Mouse (Mus musculus) lung, adult 2 months (tissue): ENCODE data around the gene Rab13.

Source experiments
- CTCF ChIP-seq: fragments of 200-500 bp; IDR thresholded peaks from 2 replicates; pipeline ENCODE4 v1.5.1; 2011; ENCODE audit warnings: mild to moderate bottlenecking, low read length, control low read depth; ENCODE audit not compliant: insufficient read depth
- POLR2A ChIP-seq: fragments of 200-500 bp; IDR thresholded peaks from 2 replicates; pipeline ENCODE4 v1.6.1; 2011; ENCODE audit warnings: low read depth, mild to moderate bottlenecking, control low read depth, low read length, borderline replicate concordance; ENCODE audit errors: extremely low read depth

DNA sequence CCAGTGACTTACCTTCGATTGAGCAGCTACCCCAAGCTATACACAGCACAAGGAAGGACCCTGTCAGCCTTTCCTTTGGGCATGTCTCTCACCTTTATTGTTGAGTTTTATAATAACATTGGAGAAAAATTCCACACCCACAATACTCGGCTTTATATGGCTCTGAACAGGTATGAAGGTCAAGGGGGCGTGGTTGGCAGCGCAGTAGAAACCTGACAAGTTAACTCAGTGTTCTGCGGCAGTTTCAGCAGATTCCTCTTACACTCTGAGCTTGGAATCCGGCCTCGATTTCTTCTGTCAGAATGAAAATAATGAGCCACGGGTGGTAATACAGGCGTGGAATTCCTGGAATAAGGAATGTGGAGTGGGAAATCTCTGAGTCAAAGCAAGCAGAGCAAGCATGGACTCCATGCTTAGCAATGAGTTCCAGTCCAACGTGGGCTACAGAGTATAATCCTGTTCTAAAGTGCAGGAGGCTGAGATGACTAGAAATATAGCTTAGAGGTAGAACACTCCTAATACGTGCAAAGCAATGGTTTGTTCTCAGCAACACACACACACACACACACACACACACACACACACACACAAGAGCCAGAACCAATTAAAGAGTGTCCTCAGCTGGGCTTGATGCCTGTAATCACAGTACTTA, 22.5 kb upstream of the Rab13 start:
- no peak for TF ChIP-seq CTCF
- no peak for TF ChIP-seq POLR2A
